Mouse (Mus musculus) erythroblast, adult 5-6 weeks (primary cell): ENCODE data around the gene Stac2. TPM values are rescaled to one million over a fixed set of nuclear protein-coding genes. Genes with fewer than 3 reads are reported as not detected.

Source experiments
- ATAC-seq: replicated peaks from 2 replicates; pipeline ENCODE4 v1.8.0; 2016; ENCODE audit warnings: moderate number of reproducible peaks, mild to moderate bottlenecking, moderate TSS enrichment, inconsistent platforms; ENCODE audit not compliant: poor library complexity, low FRiP score, severe bottlenecking
- total RNA-seq, 2 experiments: library from RNA; stranded (forward) in 1 of 2; stranded (reverse) in 1 of 2; fragments of 150-400 nt in 1 of 2; fragments of 200-764, 138-1000 nt in 1 of 2; gene quantifications; 2 replicates each; pipeline versions ENCODE4 v1.2.3 to v1.2.4; 2015 to 2017; ENCODE audit warnings: low replicate concordance in 2 of 2

The Stac2 gene
- total RNA-seq, 2 experiments from 2014 or later = not detected

DNA sequence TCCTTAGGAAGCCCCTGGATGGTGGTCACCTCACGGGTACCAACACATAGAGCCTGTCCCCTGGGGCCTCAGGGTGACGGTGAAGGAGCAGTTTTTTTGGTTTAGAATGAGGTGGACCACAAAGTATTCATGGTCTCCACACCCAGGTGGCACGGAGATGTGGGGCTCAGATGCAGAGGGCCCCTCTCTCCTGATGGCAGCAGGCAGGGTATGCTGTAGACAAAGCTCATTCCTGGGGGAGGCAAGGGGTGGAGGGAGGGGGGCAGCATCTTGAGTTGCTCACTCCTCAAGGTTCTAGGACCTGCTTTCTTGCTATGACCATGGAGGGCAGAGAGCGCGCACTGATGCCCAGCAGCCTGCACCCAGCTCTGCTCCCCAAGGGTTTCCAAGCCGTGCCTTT is 51.3 kb downstream of the Stac2 start:
- ATAC-seq = no peak

- no peak for ATAC-seq
Measured at GRCm38 (mm10) chr11:98001351-98001824, 51.9 kb downstream of the Stac2 start.

GRCm38 (mm10) chr11:98000378-98001140 is 52.7 kb downstream of the Stac2 start:
- ATAC-seq = no peak

- ATAC-seq = no peak
Measured at GRCm38 (mm10) chr11:97999748-98000147, 53.5 kb downstream of the Stac2 start.

DNA sequence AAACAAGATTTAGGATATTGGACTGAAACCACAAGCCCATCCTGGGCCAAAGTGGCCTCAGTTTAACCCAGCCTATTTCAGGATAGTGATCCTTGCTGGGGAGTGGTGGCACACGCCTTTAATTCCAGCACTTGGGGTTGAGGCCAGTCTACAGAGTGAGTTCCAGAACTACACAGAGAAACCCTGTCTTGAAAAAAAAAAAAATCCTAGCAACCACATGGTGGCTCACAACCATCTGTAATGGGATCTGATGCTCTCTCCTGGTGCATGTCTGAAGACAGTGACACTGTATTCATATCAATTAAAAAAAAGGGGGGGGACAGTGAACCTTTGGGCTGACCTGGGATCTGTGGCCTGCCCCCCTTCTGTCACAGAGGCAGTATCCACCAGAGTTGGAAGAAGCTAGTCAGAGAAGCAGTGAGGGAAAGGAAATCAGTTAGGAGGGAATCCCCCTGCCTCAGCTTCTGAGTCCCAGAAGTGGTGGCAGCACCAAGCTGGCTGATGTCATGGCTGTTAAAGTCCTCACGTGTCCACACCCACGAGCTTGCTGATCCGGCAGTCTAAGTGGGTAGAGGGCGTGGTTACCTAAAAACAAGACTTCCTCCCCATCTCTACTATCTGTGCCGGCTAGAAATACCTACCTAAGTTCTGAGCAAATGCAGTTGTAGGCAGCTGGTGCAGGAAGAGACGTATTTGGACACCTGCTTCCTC is 54.2 kb downstream of the Stac2 start:
- ATAC-seq = no peak

GRCm38 (mm10) chr11:97998074-97998793 is 55.0 kb downstream of the Stac2 start:
- no peak for ATAC-seq

GRCm38 (mm10) chr11:97997387-97997960 is 55.8 kb downstream of the Stac2 start:
- no peak for ATAC-seq

GRCm38 (mm10) chr11:97996691-97997090 is 56.6 kb downstream of the Stac2 start:
- ATAC-seq = no peak

DNA sequence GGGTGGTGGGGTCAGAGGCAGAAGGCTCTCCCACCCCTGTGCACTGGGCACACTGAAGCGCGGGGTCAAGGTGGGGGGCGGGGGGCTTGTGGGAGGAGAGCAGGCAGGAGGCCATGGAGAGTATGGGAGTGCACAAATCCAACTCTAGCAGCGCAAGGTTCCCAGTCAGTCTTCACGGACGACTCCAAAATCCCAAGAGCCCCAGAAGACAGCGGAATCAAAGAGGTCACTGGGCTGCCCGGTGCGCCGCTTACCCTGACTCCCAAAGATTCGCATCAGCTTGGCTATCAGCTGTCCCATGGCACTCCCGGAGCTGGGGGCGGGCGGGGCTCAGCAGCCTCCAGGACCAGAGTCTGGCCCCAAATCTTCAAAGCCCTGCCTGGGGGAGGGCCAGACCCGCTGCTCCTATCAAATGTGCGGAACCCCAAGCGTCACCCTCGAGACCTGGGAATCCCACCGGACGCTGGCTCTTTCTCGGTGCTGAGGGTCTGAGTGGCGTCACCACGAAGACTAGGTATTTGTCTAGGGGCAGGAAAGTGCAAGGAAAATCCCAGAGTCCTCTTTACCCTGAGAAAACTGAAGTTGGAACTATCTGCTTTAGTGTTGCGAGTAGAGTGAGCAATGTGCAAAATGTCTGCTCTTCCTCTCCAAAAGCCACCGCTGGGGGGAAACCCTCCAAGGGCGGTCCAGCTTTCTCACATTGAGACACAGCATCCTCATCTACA is 57.5 kb downstream of the Stac2 start, which contains the start of gene Arl5c:
Gene Arl5c, minus strand, starts transcription at position 618 of the 725 bp plus-strand sequence.
- no peak for ATAC-seq

- ATAC-seq = peak; percentile 85
Measured at GRCm38 (mm10) chr11:97994539-97995100, 58.6 kb downstream of the Stac2 start.

GRCm38 (mm10) chr11:97988530-97989096 is 64.6 kb downstream of the Stac2 start:
- peak; percentile 67 for ATAC-seq

DNA sequence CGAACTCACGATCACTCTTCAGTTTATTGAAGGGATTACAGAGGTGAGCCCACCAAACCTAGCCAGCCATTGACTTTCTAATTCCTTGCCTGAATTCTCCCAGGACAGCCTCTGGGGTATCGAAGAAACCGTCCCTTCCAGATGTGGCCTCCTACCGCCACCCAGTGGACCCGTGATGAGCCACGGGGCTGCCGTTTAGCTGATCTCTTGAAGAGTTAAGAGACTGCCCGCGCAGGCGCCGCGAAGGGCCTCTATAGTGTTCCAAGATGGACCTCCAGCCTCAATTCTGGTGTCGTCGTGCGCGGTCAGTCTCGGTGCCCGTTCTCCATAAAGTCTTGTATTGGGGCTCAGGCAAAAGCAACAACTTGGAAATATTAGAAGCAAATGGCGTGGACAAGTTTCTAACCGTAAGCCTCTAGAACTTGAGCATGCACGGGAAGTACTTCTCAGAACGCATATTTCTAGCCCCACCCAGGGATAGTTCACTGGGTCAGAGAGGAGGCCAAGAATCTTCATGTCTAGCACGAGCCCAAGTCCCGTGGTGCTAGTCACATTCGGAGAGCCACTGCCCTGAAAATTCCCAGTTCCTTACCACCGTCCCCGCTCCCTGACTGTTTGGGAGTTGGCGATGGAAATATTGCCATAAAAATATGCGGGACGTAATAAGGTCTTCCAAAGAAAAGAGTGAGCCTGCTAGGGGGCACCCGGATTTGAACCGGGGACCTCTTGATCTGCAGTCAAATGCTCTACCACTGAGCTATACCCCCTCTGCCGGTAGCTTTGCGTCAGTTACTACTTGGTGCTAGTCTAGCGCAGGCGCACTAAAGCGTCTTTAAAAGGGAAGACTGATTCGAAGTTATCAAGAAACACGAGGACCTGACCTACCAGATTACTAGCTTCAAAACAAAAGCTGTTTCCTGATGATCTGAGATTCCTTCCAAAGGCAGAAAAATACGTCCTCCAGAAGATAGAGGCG is 65.4 kb downstream of the Stac2 start:
- ATAC-seq = peak; percentile 76

DNA sequence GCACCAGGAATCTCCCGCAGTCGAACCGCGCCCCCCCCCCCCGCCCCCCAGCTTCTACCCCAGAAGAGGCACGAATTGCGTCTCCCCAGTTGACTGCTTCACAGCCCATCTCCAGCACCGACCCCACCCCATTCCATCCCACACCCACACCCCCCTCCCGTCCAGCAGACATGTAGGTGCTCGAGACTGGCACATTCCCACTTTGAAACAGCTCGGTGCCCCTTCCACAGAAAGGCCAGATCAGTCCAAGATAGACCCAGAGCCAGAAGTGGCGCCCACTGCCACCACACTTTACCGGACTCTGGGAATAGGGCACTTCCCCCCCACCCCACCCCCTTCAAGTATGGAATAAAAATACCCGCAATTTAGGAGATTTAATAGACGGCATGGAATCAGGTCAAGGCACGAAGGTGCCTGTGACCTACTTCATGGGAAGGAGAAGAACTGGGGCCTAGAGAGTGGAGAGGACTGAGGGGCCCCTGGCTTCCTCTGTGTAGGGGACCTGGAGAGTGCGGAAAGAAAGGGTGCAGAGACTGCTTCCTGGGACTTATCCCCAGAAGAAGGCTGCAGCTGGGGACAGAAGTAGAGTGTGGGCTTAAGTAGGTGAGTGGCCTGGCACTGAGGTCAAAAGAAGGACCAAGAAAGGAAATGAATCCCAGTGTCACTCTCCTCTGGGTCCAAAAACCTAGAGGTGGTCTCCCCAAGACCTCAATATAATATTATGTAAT is 66.4 kb downstream of the Stac2 start:
- ATAC-seq = no peak
